Mouse (Mus musculus): ENCODE measurements around the gene Zfyve9. TPM values are rescaled to one million over a fixed set of nuclear protein-coding genes. Genes with fewer than 3 reads are reported as not detected.

Zfyve9 gene
- total and polyA plus RNA-seq, 2 experiments from 2014 or later: 9.2 to 28.5 TPM

- peak; percentile 4; the same call in 1 of the 2 replicates for TF ChIP-seq CTCF (IDR thresholded peaks at IDR 0.05; ENCODE audit: low read depth)
- WGBS: 17% methylated on average over 8 of the region's 8 CpGs
- no peaks in the 10 kb centered on the region for H3K27me3 ChIP-seq (ENCODE audit: insufficient read depth, low read length)
- peak overlapping the region; percentile 74 for H3K4me2 ChIP-seq (ENCODE audit: low read depth, low read length)
- H3K9ac ChIP-seq (replicated peaks; ENCODE audit: low read length): peak overlapping the region; percentile 82
- no peaks in the 10 kb centered on the region for H3K9me3 ChIP-seq (ENCODE audit: low read length)
- peak overlapping the region; percentile 94 for H3K27ac ChIP-seq
- H3K4me3 ChIP-seq (ENCODE audit: low read length): peak overlapping the region; percentile 71
- peaks cover 12% of the 10 kb centered on the region; the same call in 1 of the 2 replicates for H3K4me1 ChIP-seq (ENCODE audit: insufficient read depth, low read length)
- ATAC-seq: peak; percentile 2; the same call in 1 of the 2 replicates
- peaks cover 17% of the 10 kb centered on the region for H3K36me3 ChIP-seq (ENCODE audit: insufficient read depth, low read length)
- peak; percentile 40 for DNase-seq (ENCODE audit: low spot score)
Measured at GRCm38 (mm10) chr4:108620536-108620935, 160.1 kb downstream of the Zfyve9 start.

DNA sequence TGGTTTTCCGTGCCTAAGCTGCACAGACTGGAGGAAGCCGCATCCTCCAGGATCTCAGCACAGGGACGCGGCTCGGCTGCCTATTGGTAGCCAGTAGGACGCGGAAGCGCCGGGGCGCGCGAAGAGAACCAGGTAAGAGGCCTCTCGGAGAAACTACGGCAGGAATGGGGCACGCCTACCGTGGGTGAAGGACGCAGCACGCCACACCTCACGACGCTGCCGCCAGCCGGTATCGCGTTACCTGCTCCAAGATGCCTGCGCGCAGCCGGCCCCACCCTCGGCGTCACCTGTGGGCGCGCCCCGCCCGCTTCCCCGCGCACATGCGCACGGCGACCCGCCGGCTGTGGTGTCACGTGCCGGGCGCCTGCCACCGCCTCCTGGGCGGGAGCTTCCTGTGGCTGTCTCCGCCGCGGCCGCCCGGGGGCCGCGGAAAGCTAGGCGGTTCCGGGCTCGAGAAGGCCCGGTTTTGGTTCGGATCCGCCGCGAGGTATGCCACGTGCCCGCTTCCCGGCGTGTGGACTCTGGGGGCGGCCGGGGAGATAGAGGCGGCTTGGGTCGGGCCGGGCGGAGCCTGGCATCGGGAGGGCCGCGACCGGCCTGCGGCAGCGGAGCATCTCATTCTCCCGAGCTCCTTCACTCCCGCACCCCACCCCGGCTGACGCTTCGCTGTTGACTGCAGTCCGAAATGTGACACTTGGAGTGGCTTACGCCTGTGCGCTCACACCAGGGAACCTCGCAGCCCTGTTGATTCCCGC lies 160.8 kb downstream of the Zfyve9 start, which contains the start of gene Cc2d1b:
Gene Cc2d1b (plus strand): TSS at position 354 of the 755 bp plus-strand sequence.
- peak within 1 kb of the TSS; percentile 74 for H3K4me2 ChIP-seq (ENCODE audit: low read depth, low read length)
- under 1% methylated on average over 81 of the region's 86 CpGs for WGBS
- no peaks in the 10 kb centered on the region for H3K27me3 ChIP-seq (ENCODE audit: insufficient read depth, low read length)
- no peak for TF ChIP-seq CTCF (IDR thresholded peaks at IDR 0.05; ENCODE audit: low read depth)
- peak within 1 kb of the TSS; percentile 71 for H3K4me3 ChIP-seq (ENCODE audit: low read length)
- ATAC-seq (peak; percentile 94), DNase-seq (ENCODE audit: low spot score) (peak; percentile 96)
- peaks cover 10% of the 10 kb centered on the region; the same call in 1 of the 2 replicates for H3K36me3 ChIP-seq (ENCODE audit: insufficient read depth, low read length)
- H3K4me1 ChIP-seq (ENCODE audit: insufficient read depth, low read length): peaks cover 12% of the 10 kb centered on the region; the same call in 1 of the 2 replicates
- H3K9me3 ChIP-seq (ENCODE audit: low read length): no peaks in the 10 kb centered on the region
- H3K27ac ChIP-seq: peak within 1 kb of the TSS; percentile 94
- peak within 1 kb of the TSS; percentile 82 for H3K9ac ChIP-seq (replicated peaks; ENCODE audit: low read length)

DNA sequence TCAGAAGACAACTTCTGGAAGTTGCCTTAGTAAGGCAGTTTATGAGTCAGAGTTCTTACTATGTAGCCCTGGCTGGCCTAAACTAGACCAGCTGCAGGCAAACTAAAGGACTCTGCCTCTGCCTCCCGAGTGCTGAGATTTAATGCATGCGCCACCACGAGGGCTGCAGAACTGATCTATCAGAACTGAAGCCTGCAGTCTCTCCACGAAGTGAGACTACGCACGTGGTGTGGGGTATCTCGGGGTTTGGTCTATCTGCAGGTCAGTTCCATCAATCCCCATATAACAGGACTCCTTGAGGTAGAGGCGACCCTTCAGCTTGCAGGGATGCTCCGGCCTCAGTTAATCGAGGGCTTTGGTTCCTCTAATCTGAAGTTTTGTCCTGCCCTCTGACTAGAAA lies 161.4 kb downstream of the Zfyve9 start:
- H3K4me3 ChIP-seq (ENCODE audit: low read length): peak overlapping the region; percentile 71
- DNase-seq (ENCODE audit: low spot score): peak; percentile 63
- ATAC-seq: peak; percentile 68
- WGBS: 0% methylated on average over 10 of the region's 10 CpGs
- H3K4me2 ChIP-seq (ENCODE audit: low read depth, low read length): peak overlapping the region; percentile 74
- H3K9ac ChIP-seq (replicated peaks; ENCODE audit: low read length): peak overlapping the region; percentile 82
- peaks cover 12% of the 10 kb centered on the region; the same call in 1 of the 2 replicates for H3K4me1 ChIP-seq (ENCODE audit: insufficient read depth, low read length)
- no peak for TF ChIP-seq CTCF (IDR thresholded peaks at IDR 0.05; ENCODE audit: low read depth)
- H3K36me3 ChIP-seq (ENCODE audit: insufficient read depth, low read length): 0 out of 2 replicates have a peak, but pooled peaks cover 4% of the 10 kb centered on the region
- H3K27me3 ChIP-seq (ENCODE audit: insufficient read depth, low read length): no peaks in the 10 kb centered on the region
- H3K9me3 ChIP-seq (ENCODE audit: low read length): no peaks in the 10 kb centered on the region
- peak overlapping the region; percentile 94 for H3K27ac ChIP-seq

- no peak for DNase-seq (ENCODE audit: low spot score)
- 0 out of 2 replicates have a peak, but pooled peaks cover under 1% of the 10 kb centered on the region for H3K36me3 ChIP-seq (ENCODE audit: insufficient read depth, low read length)
- WGBS: 63% methylated on average over 4 of the region's 4 CpGs
- TF ChIP-seq CTCF (IDR thresholded peaks at IDR 0.05; ENCODE audit: low read depth): no peak
- H3K27ac ChIP-seq: 0 out of 2 replicates have a peak overlapping the region, but pooled peaks have one; percentile 94
- no peaks in the 10 kb centered on the region for H3K27me3 ChIP-seq (ENCODE audit: insufficient read depth, low read length)
- peaks cover 12% of the 10 kb centered on the region; the same call in 1 of the 2 replicates for H3K4me1 ChIP-seq (ENCODE audit: insufficient read depth, low read length)
- no peak for ATAC-seq
- H3K4me2 ChIP-seq (ENCODE audit: low read depth, low read length): peak overlapping the region; percentile 74
- H3K9ac ChIP-seq (replicated peaks; ENCODE audit: low read length): peak overlapping the region; percentile 82; the same call in 1 of the 2 replicates
- peak overlapping the region; percentile 71 for H3K4me3 ChIP-seq (ENCODE audit: low read length)
- no peaks in the 10 kb centered on the region for H3K9me3 ChIP-seq (ENCODE audit: low read length)
Measured at GRCm38 (mm10) chr4:108618586-108618985, 162.0 kb downstream of the Zfyve9 start.

DNA sequence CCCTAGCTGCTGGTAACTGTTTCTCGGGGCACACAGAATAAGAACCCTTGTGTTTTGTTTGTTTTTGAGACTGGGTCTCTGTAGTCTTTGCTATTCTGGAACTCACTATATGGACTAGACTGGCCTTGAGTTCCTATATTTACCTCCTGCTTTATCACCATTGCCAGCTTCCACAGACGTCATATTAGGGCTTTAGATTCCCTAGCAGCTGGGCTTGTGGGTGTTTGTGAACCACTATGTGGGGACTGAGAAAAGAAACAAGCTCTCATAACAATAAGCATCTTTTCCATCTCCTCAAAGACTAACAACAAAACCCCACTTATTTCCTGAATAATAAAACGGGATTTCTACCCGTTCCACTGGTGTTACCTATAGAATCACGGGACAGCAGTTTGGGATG lies 169.7 kb downstream of the Zfyve9 start:
- Histone ChIP-seq H3K4me3 (ENCODE audit: low read length) (no peak overlapping the region), H3K4me1 (ENCODE audit: insufficient read depth, low read length) (no peaks in the 10 kb centered on the region), H3K27me3 (ENCODE audit: insufficient read depth, low read length) (no peaks in the 10 kb centered on the region), H3K36me3 (ENCODE audit: insufficient read depth, low read length) (no peaks in the 10 kb centered on the region), H3K9ac (replicated peaks; ENCODE audit: low read length) (no peak overlapping the region), H3K4me2 (ENCODE audit: low read depth, low read length) (no peak overlapping the region), H3K9me3 (ENCODE audit: low read length) (no peaks in the 10 kb centered on the region), H3K27ac (no peak overlapping the region)
- TF ChIP-seq CTCF (IDR thresholded peaks at IDR 0.05; ENCODE audit: low read depth): no peak
- WGBS: 91% methylated on average over 5 of the region's 5 CpGs
- DNase-seq (ENCODE audit: low spot score) (no peak), ATAC-seq (no peak)

DNA sequence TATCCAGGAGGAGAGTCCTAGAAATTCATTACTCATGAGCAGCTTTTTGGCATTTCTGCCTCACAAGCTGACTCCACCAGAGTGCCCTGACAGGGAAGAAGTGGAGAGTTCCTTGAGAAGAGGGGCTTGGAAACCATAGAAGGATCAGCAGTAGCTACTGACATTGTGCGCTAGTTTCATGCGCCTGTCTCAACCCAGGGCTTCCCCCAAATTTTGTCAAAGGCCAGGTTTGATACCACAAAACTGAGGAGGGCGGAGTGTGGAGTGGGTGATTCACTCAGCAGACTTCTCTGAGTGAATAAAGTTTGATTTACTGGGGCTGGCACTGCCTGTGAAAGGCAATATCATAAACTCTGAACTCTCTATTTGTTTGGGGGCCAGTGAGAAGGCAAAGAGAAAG lies 171.9 kb downstream of the Zfyve9 start:
- no peak for TF ChIP-seq CTCF (IDR thresholded peaks at IDR 0.05; ENCODE audit: low read depth)
- WGBS: 95% methylated on average over 3 of the region's 3 CpGs

More for the DNA sequence above, 171.9 kb downstream of the Zfyve9 start:
- Histone ChIP-seq H3K4me1 (ENCODE audit: insufficient read depth, low read length) (no peaks in the 10 kb centered on the region), H3K4me2 (ENCODE audit: low read depth, low read length) (no peak overlapping the region), H3K27ac (no peak overlapping the region), H3K27me3 (ENCODE audit: insufficient read depth, low read length) (no peaks in the 10 kb centered on the region), H3K9ac (replicated peaks; ENCODE audit: low read length) (no peak overlapping the region), H3K4me3 (ENCODE audit: low read length) (no peak overlapping the region), H3K36me3 (ENCODE audit: insufficient read depth, low read length) (no peaks in the 10 kb centered on the region; the same call in 1 of the 2 replicates), H3K9me3 (ENCODE audit: low read length) (no peaks in the 10 kb centered on the region)
- DNase-seq (ENCODE audit: low spot score) (no peak), ATAC-seq (no peak)
